Mouse (Mus musculus) embryonic fibroblast, embryonic 13.5 days (primary cell): ENCODE data around the gene Zdhhc19.

Experiments
- CTCF ChIP-seq: IDR thresholded peaks from 2 replicates; pipeline ENCODE4 v1.5.1; 2011; ENCODE audit warnings: mild to moderate bottlenecking, control low read depth, low read length, moderate library complexity, borderline replicate concordance; ENCODE audit not compliant: insufficient read depth
- POLR2A ChIP-seq: IDR thresholded peaks from 2 replicates; pipeline ENCODE4 v1.6.1; 2011; ENCODE audit warnings: low read depth, mild to moderate bottlenecking, control low read depth, low read length, moderate library complexity

DNA sequence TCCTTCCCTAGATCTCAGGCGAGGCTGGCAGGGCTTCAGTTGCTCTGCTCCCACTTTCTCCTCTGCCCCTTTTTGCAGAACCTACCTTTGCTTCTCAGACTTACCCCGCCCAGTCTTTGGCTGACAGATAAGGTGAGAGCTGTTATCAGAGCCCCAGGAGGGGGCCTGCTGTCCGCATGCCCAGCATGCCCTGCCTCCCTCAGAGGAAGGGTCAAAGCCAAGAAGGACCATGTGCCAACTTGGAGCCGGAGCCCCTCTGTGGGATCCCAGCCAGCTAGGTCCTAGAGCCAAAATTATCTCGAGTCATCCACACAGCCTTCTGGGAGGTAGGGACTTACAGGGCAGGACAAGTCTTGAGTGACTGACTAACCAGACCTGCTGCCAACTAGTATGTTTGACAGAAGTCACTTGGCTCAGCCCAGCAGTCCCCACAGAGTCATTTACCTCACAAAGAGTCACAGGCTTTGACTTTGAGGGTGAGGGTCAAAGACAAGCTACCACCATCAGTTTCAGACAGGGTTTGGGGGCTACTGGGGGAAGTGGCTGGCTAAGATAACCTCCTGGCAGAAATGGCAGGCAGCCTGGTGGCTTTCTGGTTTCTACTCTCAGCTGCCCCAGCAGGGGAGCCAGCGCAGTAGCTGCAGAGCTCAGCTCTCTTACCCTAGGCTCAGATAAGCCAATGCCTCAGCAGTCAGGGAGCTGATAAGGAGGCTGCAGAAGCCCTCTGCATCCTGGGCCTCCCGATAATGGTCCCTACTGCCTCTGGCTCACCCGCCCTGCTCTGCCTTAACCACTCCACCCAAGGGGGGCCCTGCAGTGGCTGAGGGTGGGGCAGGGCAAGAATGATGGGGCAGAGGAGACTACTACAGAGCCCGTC, 13.2 kb downstream of the Zdhhc19 start:
- TF ChIP-seq CTCF (no peak), POLR2A (no peak)
